Mouse (Mus musculus): ENCODE results near the gene March6. TPM values are rescaled to one million over a fixed set of nuclear protein-coding genes. Genes with fewer than 3 reads are reported as not detected.

March6 gene
- polyA plus RNA-seq, 1 experiment from 2014 or later, result 15.8 TPM

- WGBS (ENCODE audit: insufficient replicate concordance), result 61% methylated on average over 6 of the region's 6 CpGs
- H3K27me3 ChIP-seq (ENCODE audit: control insufficient read depth, insufficient read depth, low read depth, low read length), result no peaks in the 10 kb centered on the region
- no peaks in the 10 kb centered on the region for H3K9me3 ChIP-seq (replicated peaks; ENCODE audit: control insufficient read depth, low read length)
- H3K36me3 ChIP-seq (ENCODE audit: control insufficient read depth, insufficient read depth), result no peaks in the 10 kb centered on the region
- no peak overlapping the region for H3K4me3 ChIP-seq (ENCODE audit: low read depth, low read length)
- no peak for ATAC-seq (ENCODE audit: low read depth)
- H3K9ac ChIP-seq (ENCODE audit: low read depth, low read length), result no peak overlapping the region
- H3K27ac ChIP-seq (ENCODE audit: low read length), result no peak overlapping the region
- H3K4me2 ChIP-seq (ENCODE audit: low read depth, low read length), result no peak overlapping the region
- H3K4me1 ChIP-seq (ENCODE audit: control insufficient read depth, low read depth, low read length), result no peaks in the 10 kb centered on the region
Measured at GRCm38 (mm10) chr15:31441996-31442395, 88.9 kb downstream of the March6 start.

DNA sequence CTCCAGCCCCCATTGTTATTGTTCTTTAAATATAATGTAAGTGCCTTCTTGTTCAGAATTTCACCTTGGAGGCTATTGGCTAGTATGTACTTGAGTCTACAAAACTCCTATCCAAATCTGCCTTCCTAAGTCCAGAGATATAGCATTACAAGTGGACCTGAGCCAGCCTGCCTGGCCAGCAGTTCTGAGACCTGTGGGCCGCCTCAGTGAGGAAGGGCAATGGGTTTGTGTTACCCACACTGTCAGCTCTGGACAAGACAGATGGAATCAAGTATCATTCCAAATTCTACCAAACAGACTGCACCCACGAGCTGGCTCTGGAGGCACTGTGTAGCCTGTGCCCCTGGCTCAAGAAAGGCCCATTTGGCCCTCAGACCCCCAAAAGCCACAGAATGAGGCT, 94.0 kb downstream of the March6 start:
- Histone ChIP-seq H3K4me2 (ENCODE audit: low read depth, low read length) (no peak overlapping the region), H3K9ac (ENCODE audit: low read depth, low read length) (no peak overlapping the region), H3K4me3 (ENCODE audit: low read depth, low read length) (no peak overlapping the region), H3K36me3 (ENCODE audit: control insufficient read depth, insufficient read depth) (no peaks in the 10 kb centered on the region), H3K27me3 (ENCODE audit: control insufficient read depth, insufficient read depth, low read depth, low read length) (no peaks in the 10 kb centered on the region), H3K27ac (ENCODE audit: low read length) (no peak overlapping the region), H3K9me3 (replicated peaks; ENCODE audit: control insufficient read depth, low read length) (no peaks in the 10 kb centered on the region), H3K4me1 (ENCODE audit: control insufficient read depth, low read depth, low read length) (no peaks in the 10 kb centered on the region)
- WGBS (ENCODE audit: insufficient replicate concordance), result 49% methylated on average over 2 of the region's 2 CpGs
- no peak for ATAC-seq (ENCODE audit: low read depth)

DNA sequence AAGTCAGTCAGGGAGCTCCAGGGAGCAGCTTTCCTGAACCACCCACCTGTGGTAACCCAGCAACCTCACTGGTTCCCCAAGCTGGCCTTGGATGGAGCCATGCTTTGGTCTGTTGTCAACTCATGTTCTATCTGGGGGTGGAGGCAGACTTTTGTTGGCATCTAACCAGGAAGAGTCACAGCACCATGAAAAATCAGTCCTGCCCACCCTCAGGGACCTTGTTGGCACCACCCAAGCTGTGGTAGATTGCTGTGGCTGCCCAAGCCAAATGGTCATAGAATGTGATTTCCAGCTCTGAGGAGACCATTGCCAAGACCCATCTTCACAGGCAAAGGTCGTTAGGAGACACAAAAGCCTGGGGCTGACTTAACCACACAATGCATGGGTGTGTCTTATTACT, 94.8 kb downstream of the March6 start:
- Histone ChIP-seq H3K36me3 (ENCODE audit: control insufficient read depth, insufficient read depth) (no peaks in the 10 kb centered on the region), H3K4me2 (ENCODE audit: low read depth, low read length) (no peak overlapping the region), H3K9ac (ENCODE audit: low read depth, low read length) (no peak overlapping the region), H3K4me3 (ENCODE audit: low read depth, low read length) (no peak overlapping the region), H3K27ac (ENCODE audit: low read length) (no peak overlapping the region), H3K9me3 (replicated peaks; ENCODE audit: control insufficient read depth, low read length) (no peaks in the 10 kb centered on the region), H3K4me1 (ENCODE audit: control insufficient read depth, low read depth, low read length) (no peaks in the 10 kb centered on the region), H3K27me3 (ENCODE audit: control insufficient read depth, insufficient read depth, low read depth, low read length) (no peaks in the 10 kb centered on the region)
- no peak for ATAC-seq (ENCODE audit: low read depth)
- 30% methylated on average over 1 of the region's 1 CpGs for WGBS (ENCODE audit: insufficient replicate concordance)

DNA sequence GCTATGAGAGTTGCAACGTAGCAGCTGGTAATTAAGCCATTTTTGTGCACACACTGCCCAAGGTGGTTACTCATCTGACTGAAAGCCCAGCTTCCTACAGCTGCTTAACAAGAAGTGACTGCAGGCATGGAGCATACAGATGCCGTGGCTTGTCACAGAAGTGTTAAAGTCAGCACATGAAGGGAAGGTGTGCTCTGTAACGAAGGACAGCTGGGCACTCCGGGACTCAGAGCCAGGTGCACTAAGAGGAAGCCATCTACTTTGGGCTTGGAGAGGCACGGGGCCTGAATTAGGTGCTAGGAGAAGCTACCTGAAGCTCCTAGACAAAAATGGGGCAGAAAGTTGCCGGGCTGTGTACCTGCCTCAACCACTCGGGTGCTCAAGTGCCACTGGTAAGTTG, 97.1 kb downstream of the March6 start:
- H3K9ac ChIP-seq (ENCODE audit: low read depth, low read length), result no peak overlapping the region
- no peaks in the 10 kb centered on the region for H3K27me3 ChIP-seq (ENCODE audit: control insufficient read depth, insufficient read depth, low read depth, low read length)
- H3K4me1 ChIP-seq (ENCODE audit: control insufficient read depth, low read depth, low read length), result no peaks in the 10 kb centered on the region
- H3K27ac ChIP-seq (ENCODE audit: low read length), result no peak overlapping the region
- WGBS (ENCODE audit: insufficient replicate concordance), result 54% methylated on average over 7 of the region's 7 CpGs
- no peak overlapping the region for H3K4me3 ChIP-seq (ENCODE audit: low read depth, low read length)
- H3K4me2 ChIP-seq (ENCODE audit: low read depth, low read length), result no peak overlapping the region
- H3K9me3 ChIP-seq (replicated peaks; ENCODE audit: control insufficient read depth, low read length), result no peaks in the 10 kb centered on the region
- no peaks in the 10 kb centered on the region for H3K36me3 ChIP-seq (ENCODE audit: control insufficient read depth, insufficient read depth)
- no peak for ATAC-seq (ENCODE audit: low read depth)

- H3K9me3 ChIP-seq (replicated peaks; ENCODE audit: control insufficient read depth, low read length), result no peaks in the 10 kb centered on the region
- no peaks in the 10 kb centered on the region for H3K4me1 ChIP-seq (ENCODE audit: control insufficient read depth, low read depth, low read length)
- H3K36me3 ChIP-seq (ENCODE audit: control insufficient read depth, insufficient read depth), result no peaks in the 10 kb centered on the region
- H3K9ac ChIP-seq (ENCODE audit: low read depth, low read length), result no peak overlapping the region
- H3K4me3 ChIP-seq (ENCODE audit: low read depth, low read length), result no peak overlapping the region
- no peak overlapping the region for H3K27ac ChIP-seq (ENCODE audit: low read length)
- WGBS (ENCODE audit: insufficient replicate concordance), result 78% methylated on average over 8 of the region's 8 CpGs
- no peak overlapping the region for H3K4me2 ChIP-seq (ENCODE audit: low read depth, low read length)
- ATAC-seq (ENCODE audit: low read depth), result no peak
- no peaks in the 10 kb centered on the region for H3K27me3 ChIP-seq (ENCODE audit: control insufficient read depth, insufficient read depth, low read depth, low read length)
Measured at GRCm38 (mm10) chr15:31431847-31432246, 99.0 kb downstream of the March6 start.

DNA sequence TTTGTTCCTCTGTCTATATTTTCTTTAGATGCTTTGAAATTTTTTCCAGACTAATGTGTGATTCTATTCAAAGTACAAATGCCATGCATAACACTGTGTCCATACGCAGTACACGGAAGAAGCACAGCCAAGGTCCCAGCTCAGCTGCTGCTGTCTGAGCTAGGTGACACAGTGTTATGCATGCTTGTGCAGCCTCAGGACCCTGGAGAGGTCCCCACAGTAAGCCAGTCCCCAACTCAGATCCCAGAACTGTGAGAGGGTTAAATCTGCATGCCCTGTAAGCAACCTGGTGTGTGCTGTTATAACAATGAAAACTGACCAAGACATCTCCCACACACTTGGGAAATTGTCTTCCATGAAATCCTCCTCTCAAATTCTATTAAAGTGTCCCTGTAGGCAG, 100.8 kb downstream of the March6 start:
- no peaks in the 10 kb centered on the region for H3K9me3 ChIP-seq (replicated peaks; ENCODE audit: control insufficient read depth, low read length)
- ATAC-seq (ENCODE audit: low read depth), result no peak
- H3K36me3 ChIP-seq (ENCODE audit: control insufficient read depth, insufficient read depth), result no peaks in the 10 kb centered on the region
- H3K27me3 ChIP-seq (ENCODE audit: control insufficient read depth, insufficient read depth, low read depth, low read length), result no peaks in the 10 kb centered on the region
- H3K4me1 ChIP-seq (ENCODE audit: control insufficient read depth, low read depth, low read length), result no peaks in the 10 kb centered on the region
- no peak overlapping the region for H3K4me3 ChIP-seq (ENCODE audit: low read depth, low read length)
- H3K4me2 ChIP-seq (ENCODE audit: low read depth, low read length), result no peak overlapping the region
- H3K9ac ChIP-seq (ENCODE audit: low read depth, low read length), result no peak overlapping the region
- no peak overlapping the region for H3K27ac ChIP-seq (ENCODE audit: low read length)
- 59% methylated on average over 2 of the region's 2 CpGs for WGBS (ENCODE audit: insufficient replicate concordance)

GRCm38 (mm10) chr15:31429429-31429828, 101.4 kb downstream of the March6 start:
- no peaks in the 10 kb centered on the region for H3K27me3 ChIP-seq (ENCODE audit: control insufficient read depth, insufficient read depth, low read depth, low read length)
- no peaks in the 10 kb centered on the region for H3K9me3 ChIP-seq (replicated peaks; ENCODE audit: control insufficient read depth, low read length)
- ATAC-seq (ENCODE audit: low read depth), result no peak
- H3K9ac ChIP-seq (ENCODE audit: low read depth, low read length), result no peak overlapping the region
- no peaks in the 10 kb centered on the region for H3K36me3 ChIP-seq (ENCODE audit: control insufficient read depth, insufficient read depth)
- no peak overlapping the region for H3K27ac ChIP-seq (ENCODE audit: low read length)
- no peak overlapping the region for H3K4me3 ChIP-seq (ENCODE audit: low read depth, low read length)
- 63% methylated on average over 7 of the region's 7 CpGs for WGBS (ENCODE audit: insufficient replicate concordance)
- H3K4me1 ChIP-seq (ENCODE audit: control insufficient read depth, low read depth, low read length), result no peaks in the 10 kb centered on the region
- H3K4me2 ChIP-seq (ENCODE audit: low read depth, low read length), result no peak overlapping the region

DNA sequence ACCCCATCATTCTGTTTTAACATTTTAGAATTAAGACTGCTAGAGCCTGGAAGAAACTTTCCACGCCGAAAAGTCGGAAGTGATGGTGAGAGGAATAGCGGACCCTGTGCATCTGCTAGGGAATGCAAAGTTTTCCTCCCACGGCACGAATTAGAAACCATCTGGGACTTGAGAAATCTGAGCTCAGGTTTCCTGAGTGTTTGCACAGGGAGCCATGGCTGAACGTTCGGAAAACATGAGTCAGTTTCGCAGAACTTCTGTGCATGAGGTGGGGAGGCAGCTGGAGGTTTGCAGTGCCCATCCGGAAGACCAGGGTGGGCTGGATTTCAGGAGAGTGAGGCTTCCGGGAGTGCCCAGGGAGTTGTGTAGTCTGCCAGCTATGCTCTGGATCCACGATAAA, 102.3 kb downstream of the March6 start:
- no peaks in the 10 kb centered on the region for H3K36me3 ChIP-seq (ENCODE audit: control insufficient read depth, insufficient read depth)
- no peak overlapping the region for H3K4me2 ChIP-seq (ENCODE audit: low read depth, low read length)
- no peak overlapping the region for H3K9ac ChIP-seq (ENCODE audit: low read depth, low read length)
- no peak for ATAC-seq (ENCODE audit: low read depth)
- H3K27ac ChIP-seq (ENCODE audit: low read length), result no peak overlapping the region
- H3K27me3 ChIP-seq (ENCODE audit: control insufficient read depth, insufficient read depth, low read depth, low read length), result no peaks in the 10 kb centered on the region
- H3K4me3 ChIP-seq (ENCODE audit: low read depth, low read length), result no peak overlapping the region
- WGBS (ENCODE audit: insufficient replicate concordance), result 67% methylated on average over 12 of the region's 12 CpGs
- no peaks in the 10 kb centered on the region for H3K9me3 ChIP-seq (replicated peaks; ENCODE audit: control insufficient read depth, low read length)
- H3K4me1 ChIP-seq (ENCODE audit: control insufficient read depth, low read depth, low read length), result no peaks in the 10 kb centered on the region

DNA sequence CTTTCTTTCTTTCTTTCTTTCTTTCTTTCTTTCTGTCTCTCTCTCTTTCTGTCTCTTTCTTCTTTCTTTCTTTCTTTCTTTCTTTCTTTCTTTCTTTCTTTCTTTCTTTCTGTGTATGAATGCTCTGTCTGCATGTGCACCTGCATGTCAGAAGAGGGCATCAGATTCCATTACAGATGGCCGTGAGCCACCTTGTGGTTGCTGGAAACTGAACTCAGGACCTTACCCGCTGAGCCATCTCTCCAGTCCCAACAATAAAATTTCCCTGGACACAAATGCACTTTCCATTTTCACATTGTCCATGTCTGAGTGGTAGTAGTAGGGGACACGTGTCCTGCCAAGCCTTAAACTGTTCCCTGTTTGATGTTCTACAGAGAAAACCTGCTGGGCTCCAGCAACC, 103.5 kb downstream of the March6 start:
- Histone ChIP-seq H3K4me2 (ENCODE audit: low read depth, low read length) (no peak overlapping the region), H3K27me3 (ENCODE audit: control insufficient read depth, insufficient read depth, low read depth, low read length) (no peaks in the 10 kb centered on the region), H3K9ac (ENCODE audit: low read depth, low read length) (no peak overlapping the region), H3K4me3 (ENCODE audit: low read depth, low read length) (no peak overlapping the region), H3K36me3 (ENCODE audit: control insufficient read depth, insufficient read depth) (no peaks in the 10 kb centered on the region), H3K27ac (ENCODE audit: low read length) (no peak overlapping the region), H3K4me1 (ENCODE audit: control insufficient read depth, low read depth, low read length) (no peaks in the 10 kb centered on the region), H3K9me3 (replicated peaks; ENCODE audit: control insufficient read depth, low read length) (no peaks in the 10 kb centered on the region)
- 34% methylated on average over 3 of the region's 3 CpGs for WGBS (ENCODE audit: insufficient replicate concordance)
- no peak for ATAC-seq (ENCODE audit: low read depth)

Measured in liver, embryonic 16.5 days (tissue).